Mouse (Mus musculus): ENCODE results near the gene Itpk1. TPM values are rescaled to one million over a fixed set of nuclear protein-coding genes. Genes with fewer than 3 reads are reported as not detected.

The Itpk1 gene
- polyA plus RNA-seq, 1 experiment from 2014 or later, result 3.0 TPM

DNA sequence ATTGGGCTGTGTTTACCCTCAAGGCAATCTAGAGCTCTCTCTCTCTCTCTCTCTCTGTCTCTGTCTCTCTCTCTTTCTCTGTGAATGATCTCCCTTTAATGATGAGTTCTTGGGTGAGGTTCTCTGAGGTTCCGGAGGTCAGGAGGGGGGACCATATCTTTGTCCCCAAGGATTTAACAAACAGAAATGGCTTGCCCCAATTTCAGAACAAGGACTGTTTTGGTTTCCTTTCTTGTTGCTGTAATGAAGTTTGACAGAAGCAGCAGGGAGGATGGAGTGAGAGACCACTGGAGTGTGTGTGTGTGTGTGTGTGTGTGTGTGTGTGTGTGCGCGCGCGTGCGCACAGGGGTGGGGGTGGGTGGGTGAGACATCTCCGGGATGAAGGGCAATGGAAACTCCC lies 163.6 kb downstream of the Itpk1 start:
- no peaks in the 10 kb centered on the region for H3K4me1 ChIP-seq (replicated peaks)
- ATAC-seq (ENCODE audit: low read depth) (no peak), DNase-seq (no peak)
- WGBS (ENCODE audit: insufficient replicate concordance), result 82% methylated on average over 7 of the region's 7 CpGs
- no peak overlapping the region for H3K4me3 ChIP-seq (replicated peaks)
- H3K36me3 ChIP-seq, result no peaks in the 10 kb centered on the region
- H3K9me3 ChIP-seq (replicated peaks), result no peaks in the 10 kb centered on the region
- no peak overlapping the region for H3K27ac ChIP-seq
- no peaks in the 10 kb centered on the region for H3K27me3 ChIP-seq
- H3K9ac ChIP-seq, result no peak overlapping the region
- H3K4me2 ChIP-seq, result no peak overlapping the region

DNA sequence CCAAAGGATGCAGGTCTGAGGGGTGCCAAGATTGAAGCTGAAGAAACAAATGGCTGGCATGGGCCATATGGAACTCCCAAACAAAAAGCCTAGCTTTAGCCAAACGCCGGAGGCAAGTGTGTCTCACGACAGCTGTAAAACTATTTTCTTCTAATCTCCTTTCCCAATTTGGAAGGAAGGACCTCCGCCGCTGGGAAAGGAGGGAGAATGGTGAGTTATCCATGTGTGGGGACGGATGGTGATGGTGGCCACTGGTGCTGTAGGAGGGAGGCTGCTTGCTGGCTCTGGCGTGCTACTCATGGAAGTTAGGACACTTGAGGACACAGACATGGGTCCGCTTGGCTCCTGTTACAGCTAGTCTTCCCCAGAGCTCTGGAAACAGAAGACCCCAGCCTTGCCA lies 164.5 kb downstream of the Itpk1 start:
- WGBS (ENCODE audit: insufficient replicate concordance), result 54% methylated on average over 8 of the region's 8 CpGs
- no peaks in the 10 kb centered on the region for H3K9me3 ChIP-seq (replicated peaks)
- ATAC-seq (ENCODE audit: low read depth) (no peak), DNase-seq (no peak)
- H3K4me2 ChIP-seq, result no peak overlapping the region
- no peaks in the 10 kb centered on the region for H3K27me3 ChIP-seq
- H3K36me3 ChIP-seq, result no peaks in the 10 kb centered on the region
- H3K9ac ChIP-seq, result no peak overlapping the region
- H3K4me3 ChIP-seq (replicated peaks), result no peak overlapping the region
- H3K27ac ChIP-seq, result no peak overlapping the region
- H3K4me1 ChIP-seq (replicated peaks), result no peaks in the 10 kb centered on the region

DNA sequence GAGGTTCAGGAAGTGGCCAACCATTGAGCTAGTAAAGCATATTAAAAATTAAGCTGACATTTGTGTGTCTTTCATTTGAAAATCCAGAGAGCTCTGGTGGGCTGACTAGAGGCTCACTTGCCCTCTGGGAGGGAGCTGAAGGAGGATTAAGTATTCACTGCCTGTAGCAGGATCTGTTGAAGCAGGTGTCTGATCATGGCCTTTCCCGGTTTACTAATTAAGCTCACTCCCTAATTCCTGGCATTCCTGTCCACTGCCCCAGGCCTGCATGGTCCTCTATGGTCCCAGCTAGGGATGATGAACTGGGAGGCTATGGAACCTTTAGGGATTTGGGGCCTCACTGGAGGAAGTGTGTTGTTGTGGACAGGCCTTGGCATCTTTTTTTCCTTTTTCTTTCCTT lies 168.9 kb downstream of the Itpk1 start:
- no peak overlapping the region for H3K9ac ChIP-seq
- DNase-seq (no peak), ATAC-seq (ENCODE audit: low read depth) (no peak)
- H3K27me3 ChIP-seq, result no peaks in the 10 kb centered on the region; the same call in 1 of the 2 replicates
- no peaks in the 10 kb centered on the region for H3K4me1 ChIP-seq (replicated peaks)
- H3K9me3 ChIP-seq (replicated peaks), result no peaks in the 10 kb centered on the region
- H3K4me2 ChIP-seq, result no peak overlapping the region
- 68% methylated on average over 1 of the region's 1 CpGs for WGBS (ENCODE audit: insufficient replicate concordance)
- H3K4me3 ChIP-seq (replicated peaks), result no peak overlapping the region
- H3K36me3 ChIP-seq, result no peaks in the 10 kb centered on the region
- H3K27ac ChIP-seq, result no peak overlapping the region

DNA sequence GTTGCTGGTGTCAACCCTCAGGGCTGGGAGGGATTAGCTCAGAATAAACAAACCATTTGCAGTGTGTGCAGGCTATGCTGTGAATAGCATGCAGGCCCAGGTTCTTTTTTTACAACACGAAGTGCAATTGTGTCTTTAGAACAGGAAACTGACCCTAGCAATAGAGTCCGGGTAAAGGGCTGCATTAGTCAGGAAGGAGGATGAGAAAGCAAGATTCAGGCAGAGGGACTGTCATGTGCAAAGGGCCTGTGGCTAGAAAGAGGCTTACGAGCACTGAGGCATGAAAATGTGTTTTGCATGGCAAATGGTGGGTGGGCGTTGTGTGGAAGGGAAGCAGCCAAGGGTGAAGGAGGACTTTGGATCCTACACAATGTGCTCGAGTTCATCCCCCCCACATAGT lies 176.7 kb downstream of the Itpk1 start:
- no peak for DNase-seq
- Histone ChIP-seq H3K36me3 (no peaks in the 10 kb centered on the region), H3K9ac (no peak overlapping the region), H3K27ac (no peak overlapping the region), H3K27me3 (no peaks in the 10 kb centered on the region), H3K4me3 (replicated peaks) (no peak overlapping the region), H3K4me1 (replicated peaks) (peaks cover 11% of the 10 kb centered on the region; the same call in 1 of the 2 replicates), H3K9me3 (replicated peaks) (no peaks in the 10 kb centered on the region), H3K4me2 (no peak overlapping the region)
- 46% methylated on average over 5 of the region's 5 CpGs for WGBS (ENCODE audit: insufficient replicate concordance)
- ATAC-seq (ENCODE audit: low read depth), result no peak

DNA sequence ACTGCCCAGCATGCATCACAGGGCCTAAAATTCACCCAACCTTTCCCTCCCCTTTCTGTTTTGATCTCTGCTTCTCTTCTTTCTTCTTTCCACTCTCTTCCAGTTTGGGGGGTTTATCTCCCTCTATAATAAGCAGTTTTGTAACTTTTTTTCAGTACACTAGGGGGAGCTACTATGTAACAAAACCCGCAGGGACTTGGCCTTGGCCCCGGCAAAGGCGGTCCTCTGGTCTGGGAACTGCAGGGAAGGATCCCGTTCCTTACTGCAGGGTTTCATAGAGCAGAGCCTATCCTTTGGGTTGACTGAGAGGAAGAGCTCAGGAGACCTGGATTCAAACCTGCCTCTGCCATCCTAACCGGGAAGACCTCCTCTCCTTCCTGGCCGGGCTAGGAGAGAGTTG lies 180.0 kb downstream of the Itpk1 start:
- no peak overlapping the region for H3K4me3 ChIP-seq (replicated peaks)
- WGBS (ENCODE audit: insufficient replicate concordance), result 23% methylated on average over 6 of the region's 6 CpGs
- no peaks in the 10 kb centered on the region for H3K36me3 ChIP-seq
- ATAC-seq (ENCODE audit: low read depth), result no peak
- no peak overlapping the region for H3K9ac ChIP-seq
- H3K4me2 ChIP-seq, result no peak overlapping the region
- H3K4me1 ChIP-seq (replicated peaks), result peaks cover 11% of the 10 kb centered on the region; the same call in 1 of the 2 replicates
- DNase-seq, result no peak
- H3K27me3 ChIP-seq, result no peaks in the 10 kb centered on the region
- H3K27ac ChIP-seq, result no peak overlapping the region
- H3K9me3 ChIP-seq (replicated peaks), result no peaks in the 10 kb centered on the region

DNA sequence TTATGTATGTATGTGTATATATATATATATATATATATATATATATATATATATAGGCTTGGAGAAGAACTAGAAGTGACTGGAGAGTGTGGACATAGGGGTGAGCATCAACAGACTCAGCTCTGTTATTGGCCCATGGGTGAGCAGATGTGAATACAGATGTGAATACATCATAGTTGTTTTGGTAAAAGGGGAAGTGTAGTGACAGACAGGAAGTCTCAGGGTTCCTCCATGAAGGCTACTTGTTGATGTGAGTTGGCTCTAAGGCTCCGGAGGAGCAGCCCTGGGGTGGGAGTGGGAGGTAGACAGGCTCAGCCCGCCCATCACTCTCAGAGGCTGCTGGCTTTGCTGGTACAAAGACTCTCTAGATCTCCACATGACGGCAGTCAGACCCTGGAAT lies 180.5 kb downstream of the Itpk1 start:
- Histone ChIP-seq H3K27me3 (no peaks in the 10 kb centered on the region), H3K27ac (no peak overlapping the region), H3K4me3 (replicated peaks) (no peak overlapping the region), H3K9me3 (replicated peaks) (no peaks in the 10 kb centered on the region), H3K4me1 (replicated peaks) (peaks cover 11% of the 10 kb centered on the region; the same call in 1 of the 2 replicates), H3K36me3 (no peaks in the 10 kb centered on the region), H3K4me2 (no peak overlapping the region), H3K9ac (no peak overlapping the region)
- DNase-seq (no peak), ATAC-seq (ENCODE audit: low read depth) (no peak)
- WGBS (ENCODE audit: insufficient replicate concordance), result 24% methylated on average over 3 of the region's 3 CpGs

DNA sequence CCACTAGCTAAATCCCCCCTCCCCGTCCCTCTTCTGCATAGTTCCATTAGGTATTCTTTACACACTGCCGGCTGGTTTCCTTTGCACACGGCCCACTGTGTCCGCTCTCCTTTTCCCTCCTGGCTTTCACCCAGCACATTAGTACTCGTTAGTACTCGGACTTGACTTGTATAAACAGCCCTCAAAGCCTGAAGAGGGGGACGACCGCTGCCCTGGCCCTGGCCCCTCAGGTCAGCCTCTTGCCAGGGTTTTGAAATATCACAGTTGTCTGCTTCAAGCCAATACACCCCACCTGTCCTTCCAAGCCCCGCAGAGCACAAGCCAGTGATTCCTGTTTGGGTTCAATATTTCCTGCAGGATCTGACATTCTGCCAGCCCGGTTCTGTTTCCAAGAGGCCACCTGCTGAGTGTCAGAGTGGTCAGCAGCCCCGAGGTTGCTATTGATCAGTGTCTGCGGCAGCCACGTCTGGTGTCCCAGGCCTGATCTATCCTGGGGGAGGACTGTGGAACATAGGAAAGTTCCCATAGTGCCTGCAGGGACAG lies 182.9 kb downstream of the Itpk1 start:
- no peaks in the 10 kb centered on the region for H3K27me3 ChIP-seq
- H3K9me3 ChIP-seq (replicated peaks), result no peaks in the 10 kb centered on the region
- ATAC-seq (ENCODE audit: low read depth) (no peak), DNase-seq (no peak)
- H3K36me3 ChIP-seq, result no peaks in the 10 kb centered on the region
- no peak overlapping the region for H3K4me3 ChIP-seq (replicated peaks)
- no peaks in the 10 kb centered on the region; the same call in 1 of the 2 replicates for H3K4me1 ChIP-seq (replicated peaks)
- H3K9ac ChIP-seq, result no peak overlapping the region
- H3K4me2 ChIP-seq, result no peak overlapping the region
- no peak overlapping the region for H3K27ac ChIP-seq
- whole genome bisulfite sequencing (ENCODE audit: insufficient replicate concordance), result 55% methylated on average over 13 of the region's 13 CpGs

DNA sequence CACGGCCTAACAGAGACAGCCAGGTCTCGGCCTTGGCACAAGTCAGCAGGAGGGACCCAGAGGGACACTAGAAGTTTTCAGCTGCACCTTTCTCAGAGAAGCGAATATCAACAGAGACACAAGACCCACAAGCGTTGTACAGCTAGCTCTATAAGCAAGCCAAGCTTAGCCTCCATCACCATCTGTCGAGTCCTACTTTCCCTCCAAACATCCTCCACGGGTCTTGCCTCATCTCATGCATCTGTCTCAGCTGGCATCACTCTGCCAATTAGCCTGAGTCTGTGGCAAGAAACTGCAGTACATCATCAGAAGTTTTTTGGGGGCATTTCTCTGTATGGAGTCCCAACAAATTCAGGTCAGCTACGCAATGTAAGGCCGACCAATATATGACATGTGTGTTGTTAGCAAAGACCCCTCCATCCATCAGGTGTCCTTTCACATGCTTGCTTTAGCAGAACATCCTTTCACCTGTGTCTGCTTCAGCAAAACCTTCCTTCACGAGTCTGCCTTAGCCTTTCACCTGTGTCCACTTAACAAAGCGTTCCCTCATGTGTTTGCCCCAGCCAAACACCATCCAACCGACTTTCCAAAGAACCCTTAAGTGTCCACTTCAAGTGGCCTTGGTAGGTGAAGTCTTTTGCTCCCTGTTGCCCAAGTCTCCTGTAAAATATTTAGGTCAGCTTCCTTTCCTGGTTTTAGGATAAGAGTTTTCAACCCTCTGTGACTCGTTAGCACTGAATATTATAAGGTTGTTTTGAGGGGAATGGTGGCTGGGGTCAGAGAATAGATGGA lies 184.6 kb downstream of the Itpk1 start:
- H3K9ac ChIP-seq, result no peak overlapping the region
- no peak overlapping the region for H3K27ac ChIP-seq
- H3K4me1 ChIP-seq (replicated peaks), result no peaks in the 10 kb centered on the region; the same call in 1 of the 2 replicates
- no peak overlapping the region for H3K4me2 ChIP-seq
- ATAC-seq (ENCODE audit: low read depth) (no peak), DNase-seq (no peak)
- H3K36me3 ChIP-seq, result no peaks in the 10 kb centered on the region
- no peaks in the 10 kb centered on the region for H3K9me3 ChIP-seq (replicated peaks)
- H3K4me3 ChIP-seq (replicated peaks), result no peak overlapping the region
- WGBS (ENCODE audit: insufficient replicate concordance), result 68% methylated on average over 12 of the region's 12 CpGs
- no peaks in the 10 kb centered on the region for H3K27me3 ChIP-seq

MicroRNAs encoded within 50 kb of the gene (microRNA counts, 519-probe panel; counts per million panel counts)
- 114 counts per million for microRNA mmu-miR-1936

Small RNA genes lying within 50 kb of the gene (microRNA-seq; reads per million reads assigned to microRNA genes)
- gene Mir1936, result not detected

Other genes with a start within 250 kb of the Itpk1 start
- gene Golga5, start 235.8 kb downstream of the Itpk1 start, polyA plus RNA-seq (2015; fragmentation: Nextera tagmentation; extraction: Ambion mirVana), result 15.1 and 15.6 TPM in 2 replicates
- gene Chga, start 150.0 kb downstream of the Itpk1 start, polyA plus RNA-seq (2015; fragmentation: Nextera tagmentation; extraction: Ambion mirVana), result 1.3 and 1.7 TPM in 2 replicates
- gene Moap1, start 38.7 kb upstream of the Itpk1 start, polyA plus RNA-seq (2015; fragmentation: Nextera tagmentation; extraction: Ambion mirVana), result 8.4 and 9.0 TPM in 2 replicates
- gene Tmem251, start 38.8 kb upstream of the Itpk1 start, polyA plus RNA-seq (2015; fragmentation: Nextera tagmentation; extraction: Ambion mirVana), result 8.8 and 9.2 TPM in 2 replicates
- gene Gm28051, start 52.8 kb upstream of the Itpk1 start, polyA plus RNA-seq (2015; fragmentation: Nextera tagmentation; extraction: Ambion mirVana), result not detected in 2 replicates
- gene Gon7, start 52.9 kb upstream of the Itpk1 start, polyA plus RNA-seq (2015; fragmentation: Nextera tagmentation; extraction: Ambion mirVana), result 16.6 and 20.1 TPM in 2 replicates
- 24.7 and 29.0 TPM in 2 replicates for gene Ubr7, start 53.0 kb upstream of the Itpk1 start, polyA plus RNA-seq (2015; fragmentation: Nextera tagmentation; extraction: Ambion mirVana)
- gene Gm20604, start 53.7 kb upstream of the Itpk1 start, polyA plus RNA-seq (2015; fragmentation: Nextera tagmentation; extraction: Ambion mirVana), result 11.0 and 11.3 TPM in 2 replicates
- gene Btbd7, start 173.5 kb upstream of the Itpk1 start, polyA plus RNA-seq (2015; fragmentation: Nextera tagmentation; extraction: Ambion mirVana), result 4.0 and 4.7 TPM in 2 replicates
- not detected in 2 replicates for gene Cox8c, start 194.4 kb upstream of the Itpk1 start, polyA plus RNA-seq (2015; fragmentation: Nextera tagmentation; extraction: Ambion mirVana)
- gene Unc79, start 243.9 kb upstream of the Itpk1 start, polyA plus RNA-seq (2015; fragmentation: Nextera tagmentation; extraction: Ambion mirVana), result 0.08 and 0.13 TPM in 2 replicates

Data from liver, embryonic 13.5 days (tissue).